Mouse (Mus musculus) stomach, postnatal 0 days (tissue): Measurements from ENCODE around the gene Bckdha. TPM values are rescaled to one million over a fixed set of nuclear protein-coding genes. Genes with fewer than 3 reads are reported as not detected.

Source experiments
- ATAC-seq: fragments of 200-750 bp; cut with Nextera tagmentation; 2 replicates; pipeline ENCODE4 v1.8.0; 2017; ENCODE audit not compliant: low FRiP score, low TSS enrichment
- DNase-seq: peaks from one replicate; pipeline ENCODE4 v3.0.0-alpha.2; 2016; ENCODE audit warnings: low spot score
- H3K27ac ChIP-seq: fragments of 300-500 bp; sonication (generic); replicated peaks from 2 replicates; pipeline ENCODE4 v1.5.1; 2014; ENCODE audit warnings: mild to moderate bottlenecking, control low read depth
- H3K27me3 ChIP-seq: fragments of 300-500 bp; sonication (generic); 2 replicates; pipeline ENCODE4 v1.6.1; 2014; ENCODE audit warnings: low read length; ENCODE audit not compliant: control insufficient read depth, insufficient read depth
- H3K36me3 ChIP-seq: fragments of 300-500 bp; sonication (generic); 2 replicates; pipeline ENCODE4 v1.6.1; 2014; ENCODE audit warnings: low read length, mixed read lengths; ENCODE audit not compliant: control insufficient read depth, insufficient read depth
- H3K4me1 ChIP-seq: fragments of 300-500 bp; sonication (generic); replicated peaks from 2 replicates; pipeline ENCODE4 v1.6.1; 2014; ENCODE audit warnings: antibody characterized with exemption; ENCODE audit not compliant: control insufficient read depth, insufficient read depth
- H3K4me2 ChIP-seq: fragments of 300-500 bp; sonication (generic); replicated peaks from 2 replicates; pipeline ENCODE4 v1.6.1; 2014; ENCODE audit warnings: low read depth, mild to moderate bottlenecking, control low read depth, moderate library complexity
- H3K4me3 ChIP-seq: fragments of 300-500 bp; sonication (generic); 2 replicates; pipeline ENCODE4 v1.5.1; 2014; ENCODE audit warnings: low read depth, low read length, control low read depth
- H3K9ac ChIP-seq: fragments of 300-500 bp; sonication (generic); 2 replicates; pipeline ENCODE4 v1.6.1; 2014; ENCODE audit warnings: mild to moderate bottlenecking, low read length, control low read depth, mixed read lengths
- H3K9me3 ChIP-seq: fragments of 300-500 bp; sonication (generic); 2 replicates; pipeline ENCODE4 v1.6.1; 2016; ENCODE audit warnings: low read length; ENCODE audit not compliant: control insufficient read depth
- CTCF ChIP-seq: IDR thresholded peaks from 2 replicates; pipeline ENCODE4 v1.5.1; 2016; ENCODE audit warnings: antibody characterized with exemption, low read depth, mild to moderate bottlenecking, moderate library complexity
- EP300 ChIP-seq: optimal IDR thresholded peaks from 2 replicates; pipeline ENCODE3; 2016; ENCODE audit warnings: antibody characterized with exemption
- WGBS: fragments of 180-500 bp; shearing (Covaris S2); extraction: QIAGEN DNeasy Blood & Tissue Kit; methylation state at CpG from one replicate; pipeline ENCODE4 v1.1.7; 2014; 5-methylcytosine and 5-hydroxymethylcytosine counted together
- polyA plus RNA-seq: library from polyadenylated mRNA; unstranded; fragments of >200 nt; fragmentation: Nextera tagmentation; extraction: Ambion mirVana; gene quantifications from 2 replicates; pipeline ENCODE4 v1.2.1, GENCODE M21; 2015

Gene Bckdha
- polyA plus RNA-seq, 1 experiment from 2014 or later = 63.8 TPM

DNA sequence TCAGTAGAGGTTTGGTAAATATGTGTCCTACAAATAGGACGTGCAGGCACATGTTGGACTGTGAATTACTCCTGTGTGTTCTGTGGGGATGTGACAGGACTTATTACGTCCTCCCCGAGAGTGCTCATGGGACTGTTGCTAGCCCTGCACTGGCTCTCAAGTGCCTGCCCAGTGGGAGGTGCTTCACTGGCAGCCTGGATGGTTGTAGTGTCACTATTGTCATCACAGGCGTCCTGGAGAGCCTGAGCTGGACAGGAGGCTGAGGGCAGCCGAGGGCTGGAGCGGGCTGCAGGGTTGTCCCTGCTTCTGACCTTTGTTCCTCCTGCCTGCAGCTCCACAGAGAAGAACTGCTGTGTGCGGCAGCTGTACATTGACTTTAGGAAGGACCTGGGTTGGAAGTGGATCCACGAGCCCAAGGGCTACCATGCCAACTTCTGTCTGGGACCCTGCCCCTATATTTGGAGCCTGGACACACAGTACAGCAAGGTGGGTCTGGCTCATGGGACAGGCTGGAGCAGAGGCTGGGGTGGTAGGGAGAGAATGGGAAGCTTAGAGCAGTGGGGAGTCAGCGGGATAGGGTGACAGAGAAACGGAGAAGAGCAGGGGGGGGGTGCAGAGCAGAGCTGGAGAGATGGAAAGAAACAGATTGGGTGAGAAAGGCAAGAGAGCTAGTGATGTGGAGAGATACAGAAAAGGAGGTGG, 45.2 kb upstream of the Bckdha start:
- TF ChIP-seq CTCF = no peak
- TF ChIP-seq EP300 = no peak
- no peak overlapping the region for H3K4me2 ChIP-seq
- H3K4me1 ChIP-seq = peaks cover 4% of the 10 kb centered on the region; the same call in 1 of the 2 replicates
- no peak for ATAC-seq
- H3K4me3 ChIP-seq = no peak overlapping the region
- no peaks in the 10 kb centered on the region for H3K27me3 ChIP-seq
- no peak for DNase-seq
- no peaks in the 10 kb centered on the region for H3K9me3 ChIP-seq
- 50% methylated on average over 10 of the region's 10 CpGs for WGBS
- H3K36me3 ChIP-seq = no peaks in the 10 kb centered on the region
- no peak overlapping the region for H3K9ac ChIP-seq
- no peak overlapping the region for H3K27ac ChIP-seq

DNA sequence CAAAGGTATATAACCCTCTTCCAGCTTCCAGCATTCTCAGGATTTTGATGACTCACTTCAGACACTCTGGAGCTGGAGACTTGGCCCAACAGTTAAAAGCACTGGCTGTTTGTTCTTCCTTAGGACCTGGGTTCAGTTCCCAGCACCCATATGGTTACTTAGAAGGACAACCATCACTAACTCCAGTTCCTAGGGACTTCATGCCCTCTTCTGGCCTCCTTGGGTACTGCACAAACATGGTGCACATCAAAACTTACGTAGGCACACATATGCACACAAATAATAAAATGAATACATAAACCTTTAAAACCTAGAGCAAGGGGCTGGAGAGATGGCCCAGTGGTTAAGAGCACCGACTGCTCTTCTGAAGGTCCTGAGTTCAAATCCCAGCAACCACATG, 43.6 kb upstream of the Bckdha start:
- no peak overlapping the region for H3K9ac ChIP-seq
- H3K4me3 ChIP-seq = no peak overlapping the region
- no peaks in the 10 kb centered on the region for H3K27me3 ChIP-seq
- H3K36me3 ChIP-seq = no peaks in the 10 kb centered on the region
- TF ChIP-seq CTCF (peak; percentile 43; the same call in 1 of the 2 replicates), EP300 (no peak)
- no peak overlapping the region for H3K4me2 ChIP-seq
- ATAC-seq (no peak), DNase-seq (no peak)
- H3K9me3 ChIP-seq = no peaks in the 10 kb centered on the region
- H3K27ac ChIP-seq = no peak overlapping the region
- H3K4me1 ChIP-seq = peaks cover 4% of the 10 kb centered on the region; the same call in 1 of the 2 replicates
- 100% methylated on average over 2 of the region's 2 CpGs for WGBS

DNA sequence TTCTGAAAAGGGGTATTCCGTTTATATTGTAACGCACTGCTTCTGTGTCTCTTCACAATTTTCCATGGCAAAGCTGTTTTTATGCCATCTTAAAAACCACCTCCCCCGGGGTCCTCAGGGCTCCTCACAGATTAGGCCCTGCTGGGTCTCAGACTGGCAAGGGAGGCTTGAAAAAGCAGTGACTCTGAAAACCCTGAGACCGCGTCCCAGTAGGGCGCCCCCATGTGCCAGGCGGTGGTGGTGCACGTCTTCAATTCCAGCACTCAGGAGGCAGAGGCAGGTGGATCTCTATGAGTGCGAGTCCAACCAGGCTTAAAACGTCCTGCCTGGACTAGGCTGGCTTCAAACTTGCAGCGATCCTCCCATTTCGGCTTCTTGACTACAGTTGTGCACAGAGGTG, 42.0 kb upstream of the Bckdha start:
- peak; percentile 36; the same call in 1 of the 2 replicates for TF ChIP-seq CTCF
- no peak for TF ChIP-seq EP300
- 72% methylated on average over 12 of the region's 12 CpGs for WGBS
- ATAC-seq = no peak

DNA sequence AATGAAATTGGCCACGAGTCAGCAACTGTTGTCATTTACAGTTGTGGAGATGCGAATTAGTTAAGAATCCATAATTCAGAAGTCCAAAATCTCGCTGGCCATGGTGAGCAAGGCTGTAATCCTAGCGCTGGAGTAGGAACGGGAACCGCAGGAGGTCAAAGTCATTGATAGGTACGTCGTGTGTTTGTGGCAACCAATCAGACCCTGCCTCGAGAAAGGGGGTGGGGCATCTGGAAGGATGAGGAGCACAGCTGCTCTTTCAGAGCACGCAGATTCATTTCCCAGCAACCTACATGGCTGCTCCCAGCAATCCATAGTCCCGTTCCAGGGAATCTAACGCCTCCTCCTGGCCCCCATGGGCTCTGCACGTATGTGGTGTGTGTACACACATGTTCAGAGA, 41.1 kb upstream of the Bckdha start:
- no peaks in the 10 kb centered on the region for H3K36me3 ChIP-seq
- ATAC-seq (no peak; the same call in 1 of the 2 replicates), DNase-seq (no peak)
- H3K4me1 ChIP-seq = no peaks in the 10 kb centered on the region
- H3K27ac ChIP-seq = no peak overlapping the region
- no peak overlapping the region for H3K4me3 ChIP-seq
- WGBS = 56% methylated on average over 13 of the region's 13 CpGs
- no peak overlapping the region for H3K9ac ChIP-seq
- no peaks in the 10 kb centered on the region for H3K27me3 ChIP-seq
- TF ChIP-seq CTCF = no peak
- no peaks in the 10 kb centered on the region for H3K9me3 ChIP-seq
- no peak overlapping the region for H3K4me2 ChIP-seq

More for the DNA sequence above, 42.0 kb upstream of the Bckdha start:
- Histone ChIP-seq H3K36me3 (no peaks in the 10 kb centered on the region), H3K4me3 (no peak overlapping the region), H3K9ac (no peak overlapping the region), H3K9me3 (no peaks in the 10 kb centered on the region), H3K4me2 (no peak overlapping the region), H3K27ac (no peak overlapping the region), H3K4me1 (peaks cover 4% of the 10 kb centered on the region; the same call in 1 of the 2 replicates), H3K27me3 (no peaks in the 10 kb centered on the region)
- DNase-seq = no peak

DNA sequence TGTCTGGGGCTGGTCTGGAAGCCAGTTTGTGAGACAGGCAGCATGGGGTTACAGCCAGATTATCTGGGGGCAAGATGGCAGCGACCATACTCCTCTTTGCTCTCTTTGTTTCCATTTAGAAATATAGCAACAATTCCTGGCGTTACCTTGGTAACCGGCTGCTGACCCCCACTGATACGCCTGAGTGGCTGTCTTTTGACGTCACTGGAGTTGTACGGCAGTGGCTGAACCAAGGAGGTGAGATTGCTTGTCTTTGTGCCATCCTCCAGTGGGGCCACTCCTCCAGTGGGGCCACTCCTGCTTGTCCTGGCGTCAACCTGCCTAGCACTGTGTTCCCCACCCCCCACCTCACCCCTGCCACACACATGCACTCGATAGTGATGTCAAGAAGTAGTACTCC, 35.3 kb upstream of the Bckdha start:
- TF ChIP-seq EP300 (no peak), CTCF (no peak)
- Histone ChIP-seq H3K27me3 (no peaks in the 10 kb centered on the region), H3K36me3 (no peaks in the 10 kb centered on the region), H3K27ac (no peak overlapping the region), H3K4me2 (no peak overlapping the region), H3K4me1 (no peaks in the 10 kb centered on the region), H3K4me3 (no peak overlapping the region), H3K9ac (no peak overlapping the region), H3K9me3 (no peaks in the 10 kb centered on the region)
- WGBS = 74% methylated on average over 8 of the region's 8 CpGs
- DNase-seq (no peak), ATAC-seq (no peak)

DNA sequence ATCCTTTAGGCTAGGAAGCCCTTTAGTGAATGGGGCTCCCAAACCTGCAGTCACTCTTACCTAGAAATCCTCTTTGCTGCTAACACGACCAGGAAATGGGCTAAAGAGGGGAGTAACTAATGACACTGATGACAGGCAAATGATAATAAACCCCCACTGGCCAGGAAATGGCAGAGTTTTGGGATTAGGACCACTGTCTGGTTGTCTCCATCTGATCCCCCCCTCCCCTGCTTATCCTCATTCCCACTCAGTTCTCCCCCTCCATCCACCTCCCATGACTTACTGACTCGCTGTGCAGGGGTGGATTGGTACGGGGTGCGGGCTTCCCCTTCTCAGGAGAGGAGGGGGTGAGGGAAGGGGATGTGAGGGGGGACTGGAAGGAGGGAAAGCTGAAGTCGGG, 31.3 kb upstream of the Bckdha start:
- TF ChIP-seq CTCF (no peak), EP300 (no peak)
- H3K36me3 ChIP-seq = no peaks in the 10 kb centered on the region
- peak overlapping the region; percentile 89; the same call in 1 of the 2 replicates for H3K4me2 ChIP-seq
- ATAC-seq = no peak
- H3K27ac ChIP-seq = no peak overlapping the region
- 51% methylated on average over 5 of the region's 5 CpGs for WGBS
- H3K4me1 ChIP-seq = peaks cover 3% of the 10 kb centered on the region
- H3K27me3 ChIP-seq = no peaks in the 10 kb centered on the region
- no peaks in the 10 kb centered on the region for H3K9me3 ChIP-seq
- H3K9ac ChIP-seq = no peak overlapping the region
- H3K4me3 ChIP-seq = no peak overlapping the region
- no peak for DNase-seq
